ENCODE assay signal across 31 mouse cellular contexts in the genomic region with DNA sequence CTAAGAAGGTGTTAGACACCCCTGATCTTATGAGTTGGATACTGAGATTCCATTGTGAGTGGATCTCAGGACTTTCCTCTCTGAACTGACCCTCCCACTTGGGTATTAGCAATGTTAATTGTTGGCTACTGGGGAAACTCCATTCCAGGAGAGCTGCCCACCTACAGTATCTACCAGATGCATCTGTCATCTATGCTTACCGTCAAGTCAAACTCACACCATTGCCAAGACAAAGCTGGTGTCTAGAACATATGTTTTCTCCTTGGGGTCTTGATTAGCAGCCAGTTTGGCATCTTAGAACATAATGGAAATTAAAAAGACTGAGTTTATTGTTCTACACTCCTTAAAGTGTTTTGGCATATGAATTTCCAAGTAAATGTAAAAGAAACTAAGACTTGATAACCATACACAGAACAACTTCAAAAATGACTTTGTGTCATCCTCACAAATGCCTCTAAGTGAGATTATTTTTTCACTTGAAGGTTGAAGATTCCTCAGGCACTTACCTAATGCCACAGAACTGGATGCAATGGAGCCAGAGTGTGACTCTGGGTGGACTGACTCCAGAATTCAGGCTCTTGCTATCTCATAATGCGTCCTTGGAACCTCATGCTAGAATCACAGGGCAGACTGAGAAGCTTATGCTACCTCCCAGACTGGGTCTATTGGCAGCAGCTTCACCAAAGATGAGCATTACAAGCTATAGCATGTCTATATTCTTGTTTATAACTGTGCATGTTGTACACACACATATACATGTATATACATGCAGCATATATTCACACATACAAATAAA.
A peak's percentile ranks its signal among the peaks of the same experiment; 100 is the strongest.
DNase-seq lines count a peak whose midpoint lies in the region; ATAC-seq lines count a peak whose summit lies in the region.
"Had no signal": no experiment of that assay in that cellular context is flagged by ENCODE, and none has a peak within 500 bp of the region (broad histone marks: within the 10 kb centered on the region; RNA-seq: fewer than 3 reads in every experiment).

No protein-coding gene starts in this region.

- no peak overlapping the region for H3K4me3 ChIP-seq in hindbrain, embryonic 16.5 days (ENCODE audit: low read length)
- H3K4me3 ChIP-seq in hindbrain, embryonic 12.5 days: no peak overlapping the region
- H3K4me3 ChIP-seq: embryonic facial prominence, embryonic 13.5 days; gastrocnemius, adult 2 months; hindbrain, embryonic 15.5 days; intestine, embryonic 15.5 days; liver, embryonic 15.5 days; midbrain, embryonic 15.5 days; myocyte; neural tube, embryonic 12.5 days had no signal

- WGBS in hindbrain, embryonic 16.5 days: 80% methylated on average over 2 of the region's 2 CpGs
- WGBS in hindbrain, embryonic 12.5 days: 90% methylated on average over 2 of the region's 2 CpGs

- DNase-seq in cerebellum, adult 8-10 months: peak; percentile 88
- DNase-seq in cerebellum, postnatal 25 days: peak; percentile 66 to 79
- DNase-seq in kidney, postnatal 36 days: no peak
- DNase-seq in frontal cortex, postnatal 10 days (ENCODE audit: low spot score in 2 of 2): no peak
- DNase-seq: adrenal gland, postnatal 10 days; gastrocnemius, adult 2 months; gastrocnemius, postnatal 36 days; heart, postnatal 4 days; kidney, adult 2 months; kidney, postnatal 4 days; layer of hippocampus, postnatal 36 days; liver; lung, embryonic 14.5 days; lung, postnatal 14 days; right cerebral cortex, adult 18-20 months; spleen, adult 18-20 months; thymus, adult 18-20 months; thymus, postnatal 25 days had no signal

- H3K27me3 ChIP-seq in hindbrain, embryonic 16.5 days (replicated peaks; ENCODE audit: control insufficient read depth, insufficient read depth, low read length): no peaks in the 10 kb centered on the region
- H3K27me3 ChIP-seq in hindbrain, embryonic 12.5 days: no peaks in the 10 kb centered on the region
- H3K27me3 ChIP-seq: embryonic facial prominence, embryonic 13.5 days; hindbrain, embryonic 15.5 days; intestine, embryonic 15.5 days; liver, embryonic 15.5 days; midbrain, embryonic 15.5 days; neural tube, embryonic 12.5 days had no signal

- no peak overlapping the region for H3K4me2 ChIP-seq in hindbrain, embryonic 16.5 days (ENCODE audit: low read length)
- H3K4me2 ChIP-seq in hindbrain, embryonic 12.5 days (replicated peaks): no peak overlapping the region
- H3K4me2 ChIP-seq: embryonic facial prominence, embryonic 13.5 days; heart, embryonic 11.5 days; hindbrain, embryonic 15.5 days; intestine, embryonic 15.5 days; liver, embryonic 15.5 days; lung, embryonic 14.5 days; midbrain, embryonic 15.5 days; neural tube, embryonic 12.5 days had no signal

- no peaks in the 10 kb centered on the region for H3K36me3 ChIP-seq in hindbrain, embryonic 16.5 days (ENCODE audit: control insufficient read depth, insufficient read depth, low read length)
- no peaks in the 10 kb centered on the region for H3K36me3 ChIP-seq in hindbrain, embryonic 12.5 days
- H3K36me3 ChIP-seq: embryonic facial prominence, embryonic 13.5 days; G1E; hindbrain, embryonic 15.5 days; intestine, embryonic 15.5 days; liver, embryonic 15.5 days; midbrain, embryonic 15.5 days; neural tube, embryonic 12.5 days had no signal

- H3K9ac ChIP-seq in hindbrain, embryonic 16.5 days (ENCODE audit: low read depth, low read length): no peak overlapping the region
- H3K9ac ChIP-seq in hindbrain, embryonic 12.5 days: no peak overlapping the region
- H3K9ac ChIP-seq: embryonic facial prominence, embryonic 13.5 days; hindbrain, embryonic 15.5 days; intestine, embryonic 15.5 days; liver, embryonic 15.5 days; lung, embryonic 14.5 days; midbrain, embryonic 15.5 days; neural tube, embryonic 12.5 days had no signal

- H3K4me1 ChIP-seq in hindbrain, embryonic 16.5 days (ENCODE audit: control insufficient read depth, insufficient read depth, low read depth, low read length): no peaks in the 10 kb centered on the region
- no peaks in the 10 kb centered on the region for H3K4me1 ChIP-seq in hindbrain, embryonic 12.5 days
- H3K4me1 ChIP-seq: embryonic facial prominence, embryonic 13.5 days; hindbrain, embryonic 15.5 days; intestine, embryonic 15.5 days; liver, embryonic 15.5 days; midbrain, embryonic 15.5 days; neural tube, embryonic 12.5 days had no signal

- H3K27ac ChIP-seq in hindbrain, embryonic 16.5 days (ENCODE audit: low read depth, low read length): no peak overlapping the region
- H3K27ac ChIP-seq in hindbrain, embryonic 12.5 days: no peak overlapping the region
- H3K27ac ChIP-seq: embryonic facial prominence, embryonic 13.5 days; gastrocnemius, adult 2 months; hindbrain, embryonic 15.5 days; intestine, embryonic 15.5 days; liver, embryonic 15.5 days; midbrain, embryonic 15.5 days; neural tube, embryonic 12.5 days; stomach, postnatal 0 days had no signal

- H3K9me3 ChIP-seq in hindbrain, embryonic 16.5 days (ENCODE audit: control insufficient read depth, low read length): no peaks in the 10 kb centered on the region
- no peaks in the 10 kb centered on the region for H3K9me3 ChIP-seq in hindbrain, embryonic 12.5 days (replicated peaks)
- H3K9me3 ChIP-seq: embryonic facial prominence, embryonic 13.5 days; G1E; hindbrain, embryonic 15.5 days; intestine, embryonic 15.5 days; liver, embryonic 15.5 days; midbrain, embryonic 15.5 days; neural tube, embryonic 12.5 days had no signal

- peak; percentile 74; the same call in 1 of the 2 replicates for ATAC-seq in hindbrain, embryonic 16.5 days
- no peak for ATAC-seq in hindbrain, embryonic 12.5 days (ENCODE audit: low FRiP score)
- ATAC-seq in cerebellum, adult (ENCODE audit: insufficient number of reproducible peaks, low FRiP score, low TSS enrichment): peak; percentile 95
- ATAC-seq: intestine, embryonic 15.5 days; midbrain, embryonic 15.5 days had no signal

Comparison
In these comparisons a context has a peak if more than half of its experiments do, and no peak if none do; other contexts are left out.
1. DNase-seq: peak in cerebellum, adult 8-10 months (single experiment) and cerebellum, postnatal 25 days (2 of 2); none in kidney, postnatal 36 days (0 of 2) and frontal cortex, postnatal 10 days (0 of 2).